Mouse (Mus musculus): Measurements from ENCODE around the gene Gla.
A peak's percentile ranks its signal among the peaks of the same experiment; 100 is the strongest.

Gene Gla

DNA sequence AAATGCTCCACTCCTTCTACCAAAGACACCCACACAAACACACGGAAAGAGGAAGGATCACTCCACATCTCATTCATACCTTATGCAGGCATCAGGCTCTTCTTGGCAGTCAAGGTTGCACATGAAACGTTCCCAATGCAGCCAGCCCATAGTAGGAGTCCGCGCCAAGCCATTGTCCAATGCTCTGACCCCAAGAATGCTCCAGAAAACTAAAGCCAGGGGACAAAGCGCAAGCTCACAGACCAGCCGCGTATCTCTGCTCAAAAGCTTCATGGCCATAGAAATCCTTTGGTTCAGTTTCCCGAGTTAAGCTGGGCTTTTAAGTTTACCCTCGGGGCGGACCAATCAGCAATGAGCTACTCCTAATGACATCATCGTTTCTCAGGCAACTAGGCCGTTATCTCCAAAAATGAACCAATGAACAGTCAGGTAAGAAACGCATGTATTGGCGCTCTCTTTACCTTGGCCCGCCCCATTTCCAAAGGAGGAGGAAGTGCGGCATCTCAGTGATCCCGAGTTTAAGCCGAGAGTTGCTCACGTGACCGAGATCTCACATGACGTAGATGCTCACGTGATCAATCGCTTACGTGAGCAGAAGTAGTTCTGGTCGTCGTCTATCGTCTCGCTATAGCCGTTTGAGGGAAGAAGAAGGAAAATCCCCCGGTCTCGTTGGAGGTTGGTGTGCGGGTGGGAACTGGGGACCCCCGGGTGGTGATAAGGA is at the start of gene Gla, which contains the start of gene Hnrnph2:
Gene Gla, minus strand, starts transcription at position 467 of the 721 bp plus-strand sequence.
Gene Hnrnph2, plus strand, starts transcription at position 521 of the 721 bp plus-strand sequence.
- DNase-seq (ENCODE audit: low read depth in 1 of 2, low spot score in 2 of 2): peak; percentile 77 to 80

DNA sequence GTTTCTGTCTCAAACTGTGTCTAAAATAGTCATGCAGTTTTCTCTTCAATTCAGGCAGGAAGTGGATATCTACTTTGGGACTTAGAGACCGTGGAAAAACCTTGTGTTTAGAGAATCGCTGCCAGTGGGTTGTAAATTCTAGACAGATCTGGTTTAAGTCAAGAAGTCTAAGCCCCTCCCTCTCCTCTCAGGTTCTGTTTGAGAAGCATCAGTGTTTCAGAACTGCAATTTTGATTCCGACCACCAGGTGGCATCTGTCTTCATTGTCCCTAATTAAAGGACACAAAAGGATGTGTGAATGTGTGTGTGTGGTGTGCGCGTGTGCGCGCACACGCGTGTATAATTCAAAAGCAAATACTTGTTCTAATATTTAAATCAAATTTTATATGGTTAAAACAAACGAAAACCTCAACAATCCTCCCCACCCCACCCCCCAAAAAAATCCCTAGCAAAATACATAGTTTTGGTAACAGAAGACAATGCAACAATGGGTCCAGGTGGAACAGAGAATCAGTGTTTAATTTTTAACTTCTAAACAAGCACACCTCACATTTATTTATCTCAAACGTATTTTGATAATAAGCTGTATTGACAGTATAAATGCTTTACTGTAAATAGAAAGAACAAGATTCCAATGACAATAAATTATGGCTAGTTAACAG is 47.2 kb upstream of the Gla start:
- DNase-seq (ENCODE audit: low read depth in 1 of 2, low spot score in 2 of 2): peak in 1 of 2 experiments; percentile 23

DNA sequence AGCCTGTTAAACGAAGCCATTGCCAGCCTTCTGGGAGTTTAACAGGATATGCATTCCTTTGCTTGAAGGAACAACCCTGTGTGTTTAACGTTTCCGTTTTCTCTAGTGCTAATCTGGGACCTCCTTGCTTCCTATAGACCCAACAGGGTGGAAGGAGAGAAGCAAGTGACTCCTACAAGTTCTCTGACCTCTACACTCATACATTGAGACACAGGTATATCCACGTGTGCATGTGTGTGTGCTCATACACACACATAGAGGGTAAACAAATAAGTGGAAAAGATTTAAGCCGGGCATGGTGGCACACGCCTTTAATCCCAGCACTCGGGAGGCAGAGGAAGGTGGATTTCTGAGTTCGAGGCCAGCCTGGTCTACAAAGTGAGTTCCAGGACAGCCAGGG is 46.5 kb upstream of the Gla start:
- no peak for DNase-seq (ENCODE audit: low read depth in 1 of 2, low spot score in 2 of 2)

DNA sequence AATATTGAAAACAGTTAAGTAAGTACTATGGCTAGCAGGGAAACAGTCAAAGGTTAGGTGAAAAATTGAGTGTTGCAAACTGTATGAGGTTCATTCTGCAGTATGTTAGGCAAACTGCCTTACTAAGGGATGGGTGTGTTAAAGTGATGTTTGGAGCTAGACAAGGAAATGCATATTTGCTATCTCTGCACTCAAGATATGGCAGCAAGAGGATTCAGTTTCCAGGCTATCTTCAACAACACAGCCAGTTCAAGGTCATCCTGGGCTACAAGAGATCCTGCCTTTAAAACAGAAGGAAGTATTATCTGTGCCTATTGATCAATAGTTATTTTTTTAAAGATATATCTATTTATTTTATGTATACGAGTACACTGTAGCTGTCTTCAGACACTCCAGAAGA is 45.4 kb upstream of the Gla start:
- no peak for DNase-seq (ENCODE audit: low read depth in 1 of 2, low spot score in 2 of 2)

DNA sequence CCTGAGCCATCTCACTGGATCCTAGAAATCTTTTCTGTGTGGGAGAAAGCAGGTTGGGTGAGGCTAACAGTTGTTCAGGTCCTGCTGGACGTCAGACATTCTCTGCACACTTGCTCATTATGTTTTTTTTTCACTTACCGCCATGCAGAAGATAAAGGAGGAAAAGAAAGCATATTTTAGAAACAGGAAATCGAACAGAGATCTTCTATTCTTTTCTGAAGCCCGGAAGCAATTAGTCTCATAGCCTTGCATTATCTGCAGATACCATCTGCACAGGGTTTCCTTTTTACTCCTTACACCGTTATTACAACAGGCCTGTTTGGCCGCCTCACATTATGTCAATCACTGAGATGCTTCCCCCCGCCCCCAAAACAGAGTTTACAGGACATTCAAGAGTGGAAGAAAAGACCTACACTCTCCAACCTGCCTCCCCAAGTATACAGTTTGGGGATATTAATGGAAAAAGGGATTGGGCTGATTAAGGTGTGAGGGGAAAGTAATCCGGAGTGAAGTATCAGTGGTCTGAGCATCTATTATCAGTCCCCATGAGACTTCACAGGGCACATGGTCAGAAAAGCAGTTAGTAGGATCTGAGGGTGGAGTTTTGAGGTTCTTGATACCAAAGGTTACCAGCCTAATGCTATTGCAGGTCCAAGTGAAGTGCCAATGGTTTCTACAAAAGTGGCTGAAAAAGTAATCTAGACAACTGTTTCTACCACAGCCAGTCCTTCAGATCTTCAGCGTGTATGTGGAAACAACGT is 40.3 kb upstream of the Gla start:
- no peak for DNase-seq (ENCODE audit: low read depth in 1 of 2, low spot score in 2 of 2)

DNA sequence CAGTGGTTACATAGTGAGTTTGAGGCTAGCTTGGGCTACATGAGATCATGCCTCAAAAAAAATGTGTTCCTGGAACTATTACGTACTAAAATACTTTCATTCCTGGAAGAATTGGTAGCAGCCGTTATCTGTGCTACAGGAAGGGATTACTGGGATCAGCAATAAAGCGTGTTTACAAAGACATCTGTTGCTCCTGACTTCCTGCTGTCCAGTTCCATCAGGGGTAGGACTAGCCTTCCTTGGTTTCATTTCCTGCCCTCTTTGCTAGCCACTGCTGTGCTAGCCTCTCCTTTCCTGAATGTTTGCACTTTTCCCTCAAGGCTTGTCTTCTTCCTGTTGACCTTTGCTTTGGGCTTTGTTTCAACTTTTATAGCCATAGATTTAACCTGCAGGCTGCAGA is 34.9 kb upstream of the Gla start:
- DNase-seq (ENCODE audit: low read depth in 1 of 2, low spot score in 2 of 2): no peak

DNA sequence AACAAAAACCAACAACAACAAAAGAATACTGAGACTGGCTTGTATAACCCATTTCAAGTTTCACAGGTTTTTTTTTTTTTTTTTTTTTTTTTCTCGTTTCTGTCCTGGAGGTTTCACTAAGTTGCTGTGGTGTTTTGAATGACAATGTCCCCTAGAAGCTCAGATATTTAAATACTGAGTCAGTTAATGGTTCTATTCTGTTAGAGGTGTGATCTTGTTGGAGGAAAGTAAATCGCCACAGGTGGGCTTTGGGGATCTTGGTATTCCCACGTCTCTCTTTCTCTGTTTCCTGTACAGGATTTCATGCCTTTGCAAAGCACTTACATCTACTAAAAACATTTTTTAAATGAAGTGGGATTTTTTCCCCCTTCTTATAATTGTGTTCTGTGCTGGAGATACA is 34.2 kb upstream of the Gla start:
- no peak for DNase-seq (ENCODE audit: low read depth in 1 of 2, low spot score in 2 of 2)

DNA sequence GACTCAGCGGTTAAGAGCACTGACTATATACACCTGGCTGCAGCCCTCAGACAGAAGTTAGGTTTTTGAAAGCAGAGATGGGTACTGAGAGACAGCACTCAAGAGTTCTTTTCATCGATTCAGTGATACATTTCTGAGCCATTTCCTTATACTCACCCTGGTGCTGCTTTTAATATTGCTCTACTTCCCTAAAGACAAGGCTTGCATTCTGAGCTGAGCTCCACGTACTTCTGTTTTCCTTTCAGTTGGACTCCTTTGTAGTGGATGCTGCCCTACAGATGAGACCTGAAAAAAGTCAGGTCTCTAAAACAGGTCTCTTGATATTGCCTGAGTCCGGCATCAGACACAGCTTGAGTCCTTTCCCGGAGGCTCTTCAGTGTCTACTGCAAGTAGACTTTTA is 31.8 kb upstream of the Gla start:
- DNase-seq (ENCODE audit: low read depth in 1 of 2, low spot score in 2 of 2): no peak

DNA sequence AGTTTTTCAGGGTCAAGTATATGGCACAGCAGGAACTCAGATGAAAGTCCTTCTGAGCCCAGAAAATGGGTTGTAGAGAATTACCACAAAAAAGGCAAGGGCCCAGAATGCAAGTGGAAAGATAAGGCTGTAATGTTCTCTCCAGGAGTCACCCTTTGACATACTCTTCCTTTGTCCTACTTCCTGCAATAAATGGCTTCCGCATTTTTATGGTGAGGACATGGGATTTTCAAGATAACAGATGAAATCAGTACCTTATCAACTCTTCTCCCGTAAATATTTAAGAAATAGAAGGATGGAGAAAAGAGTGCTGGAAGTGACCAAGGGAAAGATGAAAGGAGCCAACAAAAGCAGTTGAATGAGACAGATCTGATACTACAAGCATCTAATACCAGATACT is 27.3 kb upstream of the Gla start:
- DNase-seq (ENCODE audit: low read depth in 1 of 2, low spot score in 2 of 2): no peak

DNA sequence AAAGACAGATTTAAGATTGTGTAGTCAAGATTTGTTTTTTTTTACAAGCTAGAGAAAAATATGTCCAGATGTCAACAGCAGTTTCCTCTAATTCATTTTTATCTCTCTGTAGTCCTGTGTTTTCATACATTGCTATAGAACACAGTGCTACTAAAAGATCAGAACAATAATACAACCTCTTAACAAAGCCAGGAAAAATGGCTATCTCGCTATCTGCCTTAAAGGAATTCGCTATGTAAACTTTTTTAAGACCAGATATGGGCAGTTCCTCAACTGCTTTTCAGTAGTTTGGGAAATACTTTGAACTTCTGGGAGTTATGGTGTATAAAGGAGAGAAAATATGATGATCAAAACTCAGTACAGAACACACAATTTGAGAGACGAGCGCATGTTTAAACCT is 22.4 kb upstream of the Gla start:
- DNase-seq (ENCODE audit: low read depth in 1 of 2, low spot score in 2 of 2): no peak

DNA sequence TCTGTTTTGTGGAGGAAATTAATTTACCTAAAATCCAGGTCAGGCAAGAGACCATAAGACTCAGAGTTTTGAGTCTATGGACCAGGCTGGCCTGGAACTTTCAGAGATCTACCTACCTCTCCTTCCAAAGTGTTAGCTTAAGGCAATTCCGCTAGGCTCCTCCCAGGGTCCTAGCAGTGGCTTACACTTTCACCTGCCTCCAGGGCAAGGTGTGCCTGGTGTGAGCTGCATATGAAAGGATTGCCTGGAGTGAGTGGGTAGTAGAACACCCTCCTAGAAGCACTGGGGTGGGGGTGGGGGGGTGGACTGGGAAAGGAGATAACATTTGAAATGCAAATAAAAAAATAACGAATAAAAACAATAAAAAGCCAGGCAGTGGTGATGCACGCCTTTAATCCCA is 20.8 kb upstream of the Gla start:
- no peak for DNase-seq (ENCODE audit: low read depth in 1 of 2, low spot score in 2 of 2)

DNA sequence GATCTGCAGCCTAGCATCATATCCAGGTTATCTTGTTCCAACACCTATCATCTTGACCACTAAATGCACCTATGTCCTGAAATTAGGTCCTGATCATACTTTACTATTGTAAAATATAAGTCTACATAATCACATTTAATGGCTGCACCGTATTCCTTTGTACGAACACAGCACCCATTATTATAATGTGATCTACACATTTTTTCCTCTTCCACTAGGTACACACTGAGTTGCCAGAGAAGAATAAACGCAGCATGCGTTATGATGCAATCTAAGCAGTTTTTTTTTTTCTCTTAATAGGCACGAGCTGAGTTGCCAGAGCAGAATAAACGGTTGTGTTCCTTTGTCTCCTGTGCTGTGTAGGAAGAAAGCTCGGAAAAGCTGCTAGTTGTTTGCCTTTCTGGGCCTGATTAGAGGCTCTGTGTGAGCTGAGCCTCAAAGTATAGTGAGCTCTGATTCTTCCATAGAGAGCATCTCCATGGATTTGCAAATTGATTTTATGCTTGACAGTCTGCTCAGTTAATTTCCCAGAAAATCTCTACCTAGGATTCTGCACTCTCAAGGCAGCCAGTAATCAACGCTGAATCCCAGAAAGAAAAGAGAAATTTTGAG is 19.4 kb upstream of the Gla start:
- no peak for DNase-seq (ENCODE audit: low read depth in 1 of 2, low spot score in 2 of 2)

DNA sequence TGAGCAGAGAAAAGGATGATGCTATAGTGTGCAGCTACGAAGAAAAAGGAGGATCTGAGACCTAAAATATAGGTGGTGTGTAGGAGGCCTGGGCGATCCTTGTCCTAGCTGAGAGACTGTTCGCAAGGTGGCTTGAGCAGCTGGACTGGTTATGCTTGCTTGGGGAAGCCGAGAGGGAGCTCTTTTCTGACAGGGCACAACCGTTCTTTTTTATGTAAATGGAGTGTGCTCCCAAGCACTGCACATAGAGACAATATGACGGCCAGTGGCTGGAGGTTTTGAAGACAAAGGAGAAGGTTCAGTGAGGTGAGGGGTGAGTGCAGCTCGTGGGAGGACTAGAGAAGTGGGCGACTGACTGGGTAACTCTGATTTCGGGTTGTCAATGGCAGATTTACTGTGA is 18.8 kb upstream of the Gla start:
- DNase-seq (ENCODE audit: low read depth in 1 of 2, low spot score in 2 of 2): no peak

DNA sequence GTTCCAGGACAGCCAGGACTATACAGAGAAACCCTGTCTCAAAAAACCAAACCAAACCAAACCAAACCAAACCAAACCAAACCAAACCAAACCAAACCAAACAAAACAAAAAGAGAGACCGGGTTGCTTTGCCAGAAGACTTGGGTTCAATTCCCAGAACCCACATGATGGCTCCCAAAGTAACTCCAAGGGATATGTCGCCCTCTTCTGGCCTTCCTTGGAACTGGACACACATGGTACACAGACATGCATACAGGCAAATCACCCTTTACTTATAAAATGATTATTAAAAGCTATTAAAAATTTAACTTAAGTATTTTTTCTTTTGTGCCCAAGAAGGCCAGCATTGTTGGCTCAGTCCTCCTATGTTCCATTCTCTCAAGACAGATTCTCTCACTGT is 13.4 kb upstream of the Gla start:
- DNase-seq (ENCODE audit: low read depth in 1 of 2, low spot score in 2 of 2): no peak

DNA sequence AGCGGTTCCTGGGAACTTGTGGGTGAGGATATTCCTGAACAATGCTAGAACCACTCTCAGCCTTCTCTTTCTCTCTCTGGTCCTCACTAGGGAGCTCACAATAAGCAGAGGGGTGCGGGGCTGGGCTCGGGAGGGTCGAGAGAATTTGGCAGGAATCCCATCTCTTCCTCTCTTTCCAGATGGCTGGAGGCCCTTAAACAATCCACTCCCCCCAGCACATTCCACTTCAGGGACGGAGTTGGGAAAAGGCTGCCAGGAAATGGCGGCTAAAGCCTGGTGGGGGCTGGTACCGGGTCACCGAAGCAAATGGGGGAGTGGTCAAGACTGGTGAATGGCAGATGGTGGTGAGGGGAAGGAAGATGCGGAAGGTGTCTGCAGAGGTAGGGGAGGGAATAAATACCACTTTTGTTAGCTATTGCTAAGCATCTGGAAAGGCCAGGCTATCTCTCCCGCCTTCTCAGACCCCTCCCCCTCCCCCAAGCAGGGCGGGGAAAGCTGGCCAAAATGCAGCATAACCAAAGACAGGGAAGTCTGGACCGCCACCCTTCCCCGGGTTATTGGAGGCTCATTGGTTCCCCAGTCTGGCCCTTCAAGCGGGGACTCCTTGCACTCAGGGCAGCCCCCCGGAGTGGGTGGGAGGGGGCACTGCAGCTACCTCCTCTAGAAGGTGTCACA is 11.5 kb upstream of the Gla start:
- no peak for DNase-seq (ENCODE audit: low read depth in 1 of 2, low spot score in 2 of 2)

DNA sequence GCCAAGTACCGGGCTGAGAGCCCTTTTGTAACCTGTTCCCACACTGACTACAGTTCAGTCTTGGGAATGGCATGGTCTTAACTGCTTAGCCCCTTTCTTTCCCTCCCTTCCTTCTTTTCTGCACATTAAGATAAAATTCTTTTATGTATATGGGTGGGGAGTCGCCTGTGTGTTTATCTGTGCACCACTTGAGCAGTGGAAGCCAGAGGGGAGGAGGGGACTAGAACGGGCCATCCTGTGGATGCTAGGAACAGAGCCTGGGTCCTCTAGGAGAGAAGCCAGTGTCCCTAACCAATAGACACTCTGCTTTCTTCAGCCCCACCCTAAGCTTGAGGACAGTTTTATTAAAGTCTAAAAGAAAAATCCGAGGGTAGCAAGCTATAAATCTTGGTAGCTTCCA is 10.1 kb upstream of the Gla start:
- no peak for DNase-seq (ENCODE audit: low read depth in 1 of 2, low spot score in 2 of 2)

DNA sequence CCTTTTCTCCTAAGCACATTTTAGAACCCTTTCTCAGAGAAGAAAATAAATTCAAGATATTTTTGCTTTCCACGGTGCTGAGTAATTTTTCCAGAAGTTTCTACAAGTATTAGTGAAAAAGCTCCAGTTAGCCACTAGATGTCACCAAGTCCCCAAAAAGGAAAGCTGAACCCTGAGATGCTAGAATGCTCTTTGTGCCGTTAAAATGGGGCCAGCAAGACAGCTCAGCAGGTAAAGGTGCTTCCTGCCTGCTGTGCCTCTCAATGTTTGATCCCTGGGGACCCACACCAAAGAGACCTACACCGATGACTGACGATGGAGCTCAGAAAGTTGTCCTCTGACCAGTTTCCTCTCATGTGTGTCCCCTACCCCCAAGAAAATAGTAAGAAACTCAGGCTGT is 8.5 kb upstream of the Gla start:
- DNase-seq (ENCODE audit: low read depth in 1 of 2, low spot score in 2 of 2): no peak

DNA sequence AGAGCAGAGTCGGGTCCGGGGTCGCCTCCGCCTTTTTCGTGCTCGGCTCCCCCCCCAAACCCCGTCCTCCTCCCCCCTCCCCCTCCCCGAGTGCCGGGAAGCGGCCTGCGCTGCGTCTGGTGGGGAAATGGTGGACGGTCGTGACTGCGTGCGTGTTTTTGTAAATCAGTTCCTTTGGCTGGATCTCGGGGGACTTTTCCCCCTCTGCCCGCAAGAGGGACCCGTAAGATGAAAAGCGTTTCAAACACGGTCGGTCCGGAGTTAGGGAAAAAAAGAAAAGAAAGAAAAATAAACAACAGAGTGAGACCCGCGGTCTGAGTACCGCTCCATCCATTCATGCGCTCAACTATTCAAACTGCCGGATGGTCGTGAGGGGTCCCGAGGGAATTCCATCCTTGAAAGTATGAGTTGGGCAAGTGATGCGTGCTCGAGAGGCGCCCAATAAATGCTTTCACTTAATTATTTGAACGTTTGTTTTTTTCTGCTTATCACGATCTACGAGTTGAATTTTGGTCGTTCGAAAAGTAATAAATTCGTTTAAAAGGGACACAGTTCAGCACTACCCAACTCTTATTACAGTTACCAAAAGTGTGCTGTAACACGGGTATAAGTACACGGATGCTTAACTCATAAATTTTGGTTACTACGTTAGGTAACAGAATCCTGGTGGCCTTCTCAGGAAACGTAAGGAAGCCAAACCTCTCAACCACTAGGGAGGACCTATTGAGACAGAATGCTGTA is 625 bp upstream of the Gla start:
- no peak for DNase-seq (ENCODE audit: low read depth in 1 of 2, low spot score in 2 of 2)

DNA sequence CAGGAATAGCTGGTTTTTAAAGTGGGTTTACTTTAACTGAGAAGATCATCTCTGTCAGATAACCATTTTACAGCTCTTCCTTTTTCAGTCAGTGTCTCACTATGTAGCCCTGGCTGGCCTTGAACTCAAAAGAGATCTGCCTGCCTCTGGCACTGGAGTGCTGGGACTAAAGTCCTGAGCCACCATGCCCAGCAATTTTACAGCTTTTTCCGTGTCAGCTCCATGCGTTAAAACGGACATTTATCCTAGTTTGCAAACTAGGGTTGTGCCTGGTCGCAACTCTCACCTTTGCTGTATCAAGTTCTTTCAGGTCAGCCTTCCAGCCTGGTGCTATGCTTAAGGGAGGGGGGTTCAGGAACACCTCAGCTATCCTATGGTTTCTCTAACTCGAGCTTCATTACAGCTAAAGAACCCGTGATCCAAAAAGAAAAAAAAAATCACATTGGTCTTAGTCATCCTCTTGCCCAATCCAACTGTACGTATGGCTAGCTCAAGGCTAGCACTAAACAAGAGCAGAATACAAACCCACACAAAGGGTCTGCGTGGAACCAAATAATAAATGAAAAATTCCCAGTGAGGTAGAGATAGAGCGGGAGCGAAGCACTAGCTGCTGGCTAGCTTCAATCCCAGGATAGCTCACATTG is 881 bp downstream of the Gla start:
- peak in 1 of 2 experiments; percentile 8 for DNase-seq (ENCODE audit: low read depth in 1 of 2, low spot score in 2 of 2)

DNA sequence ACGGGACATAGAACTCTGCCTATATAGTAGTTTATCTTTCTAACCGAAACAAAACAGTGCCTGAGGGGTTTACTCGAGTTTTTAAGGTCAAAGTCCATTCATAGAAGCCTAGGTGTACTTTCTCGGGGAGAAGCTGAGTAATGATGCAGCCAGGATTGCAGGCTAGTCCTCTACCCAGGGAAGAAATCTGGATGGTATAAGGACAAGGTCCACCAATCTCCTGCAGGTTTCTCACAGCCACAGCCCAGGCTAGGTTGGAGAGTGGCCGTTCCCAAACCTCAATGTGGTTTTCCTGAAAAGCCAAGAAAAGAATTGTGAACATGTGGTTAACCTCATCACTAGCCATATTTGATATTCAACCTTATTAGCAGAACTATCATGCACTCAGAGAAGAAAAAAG is 11.1 kb downstream of the Gla start:
- no peak for DNase-seq (ENCODE audit: low read depth in 1 of 2, low spot score in 2 of 2)
